Mouse (Mus musculus) bone marrow, adult 2 months (tissue): ENCODE results near the gene Dnah7a.

Source experiments
- CTCF ChIP-seq: fragments of 200-500 bp; IDR thresholded peaks from 2 replicates; pipeline ENCODE4 v1.5.1; 2011; ENCODE audit warnings: low read length, control low read depth; ENCODE audit not compliant: control insufficient read depth, insufficient read depth
- POLR2A ChIP-seq: fragments of 200-500 bp; IDR thresholded peaks from 2 replicates; pipeline ENCODE4 v1.6.1; 2011; ENCODE audit warnings: low read depth, mild to moderate bottlenecking, control low read depth, low read length, borderline replicate concordance; ENCODE audit not compliant: control insufficient read depth

DNA sequence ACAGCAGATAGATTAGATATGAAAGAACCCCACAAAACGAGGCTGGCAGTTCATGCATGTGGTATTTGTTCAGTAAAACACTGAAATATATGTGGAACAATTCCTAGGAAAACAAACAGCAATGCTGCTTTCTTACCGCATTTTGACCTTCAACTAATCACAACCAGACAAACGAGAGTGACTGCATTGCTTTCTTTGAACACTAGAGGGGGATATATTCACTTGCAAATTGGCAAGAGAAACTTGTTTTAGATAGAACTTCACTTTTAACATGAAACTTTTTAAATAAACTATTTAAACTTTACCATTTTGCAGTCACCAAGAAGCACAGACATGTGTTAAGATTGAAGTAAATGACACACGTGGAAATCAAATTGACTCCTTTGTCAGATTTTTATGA is 8.9 kb upstream of the Dnah7a start:
- TF ChIP-seq POLR2A: no peak
- no peak for TF ChIP-seq CTCF
